Mouse (Mus musculus) midbrain, embryonic 11.5 days (tissue): ENCODE measurements around the gene Pde4b. TPM values are rescaled to one million over a fixed set of nuclear protein-coding genes. Genes with fewer than 3 reads are reported as not detected.
A peak's percentile ranks its signal among the peaks of the same experiment; 100 is the strongest.

Experiments
- ATAC-seq: fragments of 200-750 bp; cut with Nextera tagmentation; 2 replicates; pipeline ENCODE4 v1.8.0; 2017; ENCODE audit warnings: moderate TSS enrichment, moderate library complexity; ENCODE audit not compliant: low FRiP score
- DNase-seq: peaks from one replicate; pipeline ENCODE4 v3.0.0; 2015; ENCODE audit warnings: low spot score; ENCODE audit errors: missing footprints
- H3K27ac ChIP-seq: fragments of 300-500 bp; sonication (generic); 2 replicates; pipeline ENCODE4 v1.5.1; 2014; ENCODE audit warnings: low read depth, low read length
- H3K27me3 ChIP-seq: fragments of 300-500 bp; sonication (generic); 2 replicates; pipeline ENCODE4 v1.6.1; 2014; ENCODE audit warnings: mild to moderate bottlenecking, low read length, moderate library complexity, mixed read lengths; ENCODE audit not compliant: control insufficient read depth, insufficient read depth
- H3K36me3 ChIP-seq: fragments of 300-500 bp; sonication (generic); 2 replicates; pipeline ENCODE4 v1.6.1; 2014; ENCODE audit warnings: mild to moderate bottlenecking, low read length, moderate library complexity, mixed read lengths; ENCODE audit not compliant: control insufficient read depth, insufficient read depth
- H3K4me1 ChIP-seq: fragments of 300-500 bp; sonication (generic); 2 replicates; pipeline ENCODE4 v1.6.1; 2014; ENCODE audit warnings: low read length; ENCODE audit not compliant: control insufficient read depth, insufficient read depth
- H3K4me2 ChIP-seq: fragments of 300-500 bp; sonication (generic); 2 replicates; pipeline ENCODE4 v1.6.1; 2014; ENCODE audit warnings: mild to moderate bottlenecking, moderate library complexity
- H3K4me3 ChIP-seq: fragments of 300-500 bp; sonication (generic); 2 replicates; pipeline ENCODE4 v1.5.1; 2014; ENCODE audit warnings: low read depth, low read length
- H3K9ac ChIP-seq: fragments of 300-500 bp; sonication (generic); 2 replicates; pipeline ENCODE4 v1.6.1; 2014; ENCODE audit warnings: low read length
- H3K9me3 ChIP-seq: fragments of 300-500 bp; sonication (generic); 2 replicates; pipeline ENCODE4 v1.6.1; 2016; ENCODE audit warnings: low read length; ENCODE audit not compliant: control insufficient read depth
- WGBS: fragments of 180-500 bp; shearing (Covaris S2); extraction: QIAGEN DNeasy Blood & Tissue Kit; methylation state at CpG from one replicate; pipeline ENCODE4 v1.1.7; 2014; 5-methylcytosine and 5-hydroxymethylcytosine counted together
- polyA plus RNA-seq: library from polyadenylated mRNA; unstranded; fragments of >200 nt; fragmentation: Nextera tagmentation; extraction: Ambion mirVana; gene quantifications from 2 replicates; pipeline ENCODE4 v1.2.1, GENCODE M21; 2014

Gene Pde4b
- polyA plus RNA-seq, 1 experiment from 2014 or later: 7.5 TPM

GRCm38 (mm10) chr4:102567676-102568254 lies 480.4 kb downstream of the Pde4b start:
- no peak overlapping the region for H3K27ac ChIP-seq
- H3K4me3 ChIP-seq: no peak overlapping the region
- no peaks in the 10 kb centered on the region for H3K9me3 ChIP-seq
- H3K9ac ChIP-seq: no peak overlapping the region
- DNase-seq: no peak
- ATAC-seq: no peak
- peaks cover 13% of the 10 kb centered on the region for H3K4me1 ChIP-seq
- H3K36me3 ChIP-seq: no peaks in the 10 kb centered on the region
- WGBS: 20% methylated on average over 4 of the region's 4 CpGs
- no peak overlapping the region for H3K4me2 ChIP-seq
- no peaks in the 10 kb centered on the region for H3K27me3 ChIP-seq

GRCm38 (mm10) chr4:102568591-102568990 lies 481.2 kb downstream of the Pde4b start:
- DNase-seq (peak; percentile 83), ATAC-seq (no peak)
- Histone ChIP-seq H3K36me3 (no peaks in the 10 kb centered on the region), H3K4me2 (no peak overlapping the region), H3K27ac (no peak overlapping the region), H3K4me1 (peaks cover 13% of the 10 kb centered on the region), H3K27me3 (no peaks in the 10 kb centered on the region), H3K4me3 (no peak overlapping the region), H3K9ac (no peak overlapping the region), H3K9me3 (no peaks in the 10 kb centered on the region)
- WGBS: 9% methylated on average over 4 of the region's 4 CpGs

- no peak overlapping the region for H3K4me2 ChIP-seq
- peaks cover 13% of the 10 kb centered on the region for H3K4me1 ChIP-seq
Observed at GRCm38 (mm10) chr4:102569101-102569583, 481.8 kb downstream of the Pde4b start.

GRCm38 (mm10) chr4:102569950-102570765 lies 482.8 kb downstream of the Pde4b start:
- H3K4me1 ChIP-seq: peaks cover 13% of the 10 kb centered on the region
- H3K27ac ChIP-seq: no peak overlapping the region
- ATAC-seq: peak; percentile 78
- peak overlapping the region; percentile 43 for H3K4me3 ChIP-seq
- no peaks in the 10 kb centered on the region for H3K27me3 ChIP-seq
- peak; percentile 93 for DNase-seq
- under 1% methylated on average over 20 of the region's 20 CpGs for WGBS
- H3K9ac ChIP-seq: peak overlapping the region; percentile 57
- no peaks in the 10 kb centered on the region for H3K36me3 ChIP-seq
- H3K4me2 ChIP-seq: peak overlapping the region; percentile 84
- no peaks in the 10 kb centered on the region for H3K9me3 ChIP-seq

More at GRCm38 (mm10) chr4:102569101-102569583, 481.8 kb downstream of the Pde4b start:
- Histone ChIP-seq H3K9me3 (no peaks in the 10 kb centered on the region), H3K36me3 (no peaks in the 10 kb centered on the region), H3K4me3 (no peak overlapping the region), H3K27ac (no peak overlapping the region), H3K9ac (no peak overlapping the region), H3K27me3 (no peaks in the 10 kb centered on the region)
- WGBS: 22% methylated on average over 8 of the region's 8 CpGs
- DNase-seq (peak; percentile 82), ATAC-seq (no peak)

- Histone ChIP-seq H3K9me3 (no peaks in the 10 kb centered on the region), H3K4me3 (peak overlapping the region; percentile 43), H3K27ac (no peak overlapping the region), H3K27me3 (no peaks in the 10 kb centered on the region), H3K9ac (peak overlapping the region; percentile 57), H3K4me2 (peak overlapping the region; percentile 84), H3K36me3 (no peaks in the 10 kb centered on the region), H3K4me1 (peaks cover 13% of the 10 kb centered on the region)
- WGBS: 5% methylated on average over 20 of the region's 20 CpGs
- ATAC-seq (no peak), DNase-seq (peak; percentile 96)
Observed at GRCm38 (mm10) chr4:102570766-102571411, 483.5 kb downstream of the Pde4b start.

- no peaks in the 10 kb centered on the region for H3K36me3 ChIP-seq
- no peak for ATAC-seq
- no peak overlapping the region for H3K27ac ChIP-seq
- H3K9ac ChIP-seq: no peak overlapping the region
- peaks cover 11% of the 10 kb centered on the region for H3K4me1 ChIP-seq
- no peaks in the 10 kb centered on the region for H3K27me3 ChIP-seq
- 73% methylated on average over 6 of the region's 6 CpGs for WGBS
- H3K4me2 ChIP-seq: no peak overlapping the region
- H3K4me3 ChIP-seq: no peak overlapping the region
- peak; percentile 84 for DNase-seq
- no peaks in the 10 kb centered on the region for H3K9me3 ChIP-seq
Observed at GRCm38 (mm10) chr4:102572031-102572430, 484.7 kb downstream of the Pde4b start.

- no peak for DNase-seq
- no peaks in the 10 kb centered on the region for H3K36me3 ChIP-seq
- no peak overlapping the region for H3K4me2 ChIP-seq
- no peaks in the 10 kb centered on the region for H3K9me3 ChIP-seq
- 76% methylated on average over 3 of the region's 3 CpGs for WGBS
- no peak overlapping the region for H3K27ac ChIP-seq
- H3K27me3 ChIP-seq: no peaks in the 10 kb centered on the region
- no peak for ATAC-seq
- no peak overlapping the region for H3K9ac ChIP-seq
- peaks cover 11% of the 10 kb centered on the region for H3K4me1 ChIP-seq
- H3K4me3 ChIP-seq: no peak overlapping the region
Observed at GRCm38 (mm10) chr4:102572591-102572990, 485.2 kb downstream of the Pde4b start.

- peaks cover 11% of the 10 kb centered on the region for H3K4me1 ChIP-seq
- no peak for DNase-seq
- no peak overlapping the region for H3K9ac ChIP-seq
- no peak for ATAC-seq
- no peaks in the 10 kb centered on the region for H3K27me3 ChIP-seq
- H3K4me3 ChIP-seq: no peak overlapping the region
- no peak overlapping the region for H3K27ac ChIP-seq
- WGBS: 90% methylated on average over 4 of the region's 4 CpGs
- no peaks in the 10 kb centered on the region for H3K36me3 ChIP-seq
- no peak overlapping the region for H3K4me2 ChIP-seq
- H3K9me3 ChIP-seq: no peaks in the 10 kb centered on the region
Observed at GRCm38 (mm10) chr4:102573361-102573781, 486.0 kb downstream of the Pde4b start.

GRCm38 (mm10) chr4:102574226-102574625 lies 486.9 kb downstream of the Pde4b start:
- Histone ChIP-seq H3K9ac (no peak overlapping the region), H3K9me3 (no peaks in the 10 kb centered on the region)

More at GRCm38 (mm10) chr4:102574226-102574625, 486.9 kb downstream of the Pde4b start:
- ATAC-seq (no peak), DNase-seq (no peak)
- Histone ChIP-seq H3K27ac (no peak overlapping the region), H3K4me1 (peaks cover 6% of the 10 kb centered on the region), H3K4me3 (no peak overlapping the region), H3K4me2 (no peak overlapping the region), H3K36me3 (no peaks in the 10 kb centered on the region), H3K27me3 (no peaks in the 10 kb centered on the region)
- 56% methylated on average over 9 of the region's 9 CpGs for WGBS
